ENCODE assay signal across 10 mouse cellular contexts in genomic region chr4:134784701-134785100, GRCm38 (mm10). TPM values are rescaled to one million over a fixed set of nuclear protein-coding genes. Genes with fewer than 3 reads are reported as not detected.
A peak's percentile ranks its signal among the peaks of the same experiment; 100 is the strongest.
DNase-seq lines count a peak whose midpoint lies in the region; ATAC-seq and TF ChIP-seq lines count a peak whose summit lies in the region.
"Had no signal": no experiment of that assay in that cellular context is flagged by ENCODE, and none has a peak within 500 bp of the region (broad histone marks: within the 10 kb centered on the region; RNA-seq: fewer than 3 reads in every experiment).

No protein-coding gene starts in this region.

- no peak overlapping the region for H3K4me3 ChIP-seq in ES-E14 (ENCODE audit: insufficient read depth in 1 of 2, low read depth in 1 of 2, low read length in 2 of 2, poor library complexity in 1 of 2, severe bottlenecking in 1 of 2)
- H3K4me3 ChIP-seq in liver, adult 2 months (ENCODE audit: insufficient read depth, low read depth, low read length) = no peak overlapping the region
- H3K4me3 ChIP-seq: lung, embryonic 15.5 days had no signal

- no peak for TF ChIP-seq POLR2A in liver, adult 2 months (IDR thresholded peaks at IDR 0.05; ENCODE audit: extremely low read depth, insufficient read depth, low read length)

- H3K27me3 ChIP-seq in liver, adult 2 months (ENCODE audit: control insufficient read depth, insufficient read depth, low read length) = no peaks in the 10 kb centered on the region
- H3K27me3 ChIP-seq: lung, embryonic 15.5 days had no signal

- DNase-seq in kidney, postnatal 10 days = peak; percentile 67
- no peak for DNase-seq in kidney, adult 11 months
- DNase-seq in B cell, adult 2 months = peak; percentile 48 to 51
- DNase-seq in ES-E14 (ENCODE audit: low read depth, low spot score) = peak; percentile 77
- no peak for DNase-seq in liver, adult 2 months (ENCODE audit: extremely low read depth, low read depth, low spot score)
- DNase-seq in layer of hippocampus, adult 18-20 months (ENCODE audit: low spot score in 2 of 2) = no peak
- no peak for DNase-seq in heart, adult 8-10 months (ENCODE audit: low spot score)
- DNase-seq: cerebellum, adult 9-11 months had no signal

- H3K27ac ChIP-seq in ES-E14 (ENCODE audit: insufficient read depth, low read depth, low read length, poor library complexity, severe bottlenecking) = no peak overlapping the region
- no peak overlapping the region for H3K27ac ChIP-seq in liver, adult 2 months (replicated peaks; ENCODE audit: insufficient read depth, low read depth, low read length)
- H3K27ac ChIP-seq: lung, embryonic 15.5 days had no signal

- H3K9ac ChIP-seq in ES-E14 (ENCODE audit: insufficient read depth, low read depth, low read length, poor library complexity, severe bottlenecking) = no peak overlapping the region
- no peak overlapping the region for H3K9ac ChIP-seq in liver, adult 2 months (ENCODE audit: low read depth, low read length)
- H3K9ac ChIP-seq: lung, embryonic 15.5 days had no signal

- no peaks in the 10 kb centered on the region for H3K36me3 ChIP-seq in ES-E14 (ENCODE audit: control insufficient read depth, insufficient read depth, low read length, poor library complexity, severe bottlenecking)
- no peaks in the 10 kb centered on the region for H3K36me3 ChIP-seq in liver, adult 2 months (ENCODE audit: control insufficient read depth, insufficient read depth, low read length)
- H3K36me3 ChIP-seq: lung, embryonic 15.5 days had no signal

- H3K79me2 ChIP-seq in liver, adult 2 months (ENCODE audit: control insufficient read depth, insufficient read depth, low read length) = no peaks in the 10 kb centered on the region

- peak; percentile 8; the same call in 1 of the 2 replicates for TF ChIP-seq CTCF in liver, adult 2 months (IDR thresholded peaks at IDR 0.05; ENCODE audit: low read depth, low read length)

- no peaks in the 10 kb centered on the region for H3K9me3 ChIP-seq in ES-E14 (ENCODE audit: control insufficient read depth, insufficient read depth, low read depth, low read length)
- H3K9me3 ChIP-seq: lung, embryonic 15.5 days had no signal

- ATAC-seq in monocyte, adult 5-6 weeks (replicated peaks; ENCODE audit: insufficient number of reproducible peaks, low FRiP score, low TSS enrichment, poor library complexity, severe bottlenecking) = no peak

- peaks cover 0 to 16% of the 10 kb centered on the region in 2 experiments; a peak in 2 of 4 replicates for H3K4me1 ChIP-seq in ES-E14 (ENCODE audit: control insufficient read depth in 2 of 2, insufficient read depth in 2 of 2, low read length in 2 of 2, poor library complexity in 1 of 2)
- H3K4me1 ChIP-seq in liver, adult 2 months (ENCODE audit: control insufficient read depth, insufficient read depth, low read length) = no peaks in the 10 kb centered on the region

- in situ Hi-C loops in ES-E14 (cut with MboI; ENCODE audit: low sequenced_read_pairs in 2 of 2, unreplicated experiment in 2 of 2) = no loop called here

- WGBS in liver, adult 2 months = 69% methylated on average over 5 of the region's 5 CpGs

TF ChIP-seq in ES-E14, 5 proteins besides CTCF, POLR2A, EP300 and RAD21:
- TF ChIP-seq ZC3H11A (IDR thresholded peaks at IDR 0.05; ENCODE audit: borderline replicate concordance, low read depth, low read length) (no peak), CHD2 (IDR thresholded peaks at IDR 0.05; ENCODE audit: low read depth, low read length) (no peak), HCFC1 (IDR thresholded peaks at IDR 0.05; ENCODE audit: borderline replicate concordance, insufficient read depth, low read length) (no peak), ZNF384 (IDR thresholded peaks at IDR 0.05; ENCODE audit: low read depth, low read length) (no peak), MAFK (IDR thresholded peaks at IDR 0.05; ENCODE audit: insufficient read depth, low read depth, low read length) (no peak)

RNA-seq across cellular contexts. Expression of gene Ldlrap1, which starts 16.9 kb away (rescaled TPM):
- 15.0 and 16.6 TPM in 2 replicates for total RNA-seq in ES-E14 (2012; rRNA removed)
- 6.5 and 7.4 TPM in 2 replicates for total RNA-seq in liver, adult 2 months (2014; rRNA removed)
- 19.8 and 21.1 TPM in 2 replicates for polyA plus RNA-seq in liver, adult 2 months (2012; rRNA removed)
- 32.2 to 42.1 TPM (median 33.3 TPM) in 3 replicates for total RNA-seq in monocyte, adult 5-6 weeks (2017)
- 1 to 10 TPM; 1.3 to 2.4 TPM for total RNA-seq in layer of hippocampus, adult 18-20 months (2021)
- total RNA-seq in heart, adult 8-10 months (2022) = 10 to 100 TPM; 12.1 to 15.3 (median 13.0) TPM

Comparison
In these comparisons a context has a peak if more than half of its experiments do, and no peak if none do; other contexts are left out.
1. DNase-seq: peak in kidney, postnatal 10 days (single experiment), B cell, adult 2 months (2 of 2) and ES-E14 (single experiment); none in kidney, adult 11 months (single experiment), liver, adult 2 months (single experiment), layer of hippocampus, adult 18-20 months (0 of 2) and heart, adult 8-10 months (single experiment).